Mouse (Mus musculus) heart, adult 2 months (tissue): ENCODE measurements around the gene Ugt1a10.

Experiments used
- CTCF ChIP-seq: fragments of 200-600 bp; IDR thresholded peaks from 2 replicates; pipeline ENCODE4 v1.8.1; 2022; ENCODE audit warnings: antibody characterized with exemption, mild to moderate bottlenecking, moderate library complexity
- POLR2A ChIP-seq: fragments of 200-500 bp; IDR thresholded peaks from 2 replicates; pipeline ENCODE4 v1.6.1; 2011; ENCODE audit warnings: mild to moderate bottlenecking, low read depth, low read length, control low read depth; ENCODE audit not compliant: insufficient read depth

GRCm38 (mm10) chr1:88105656-88106055 lies 50.5 kb downstream of the Ugt1a10 start:
- TF ChIP-seq POLR2A (no peak), CTCF (no peak)
